Mouse (Mus musculus) layer of hippocampus, adult 8-10 months (tissue): ENCODE data around the gene Olfr681. TPM values are rescaled to one million over a fixed set of nuclear protein-coding genes. Genes with fewer than 3 reads are reported as not detected.
"Not testable (repeated sequence)": the region's sequence is repeated elsewhere in the genome, so short reads cannot be mapped to it uniquely, and the experiment has no call there.

Source experiments
- DNase-seq, 2 experiments: peaks; one replicate each; pipeline ENCODE4 v3.0.0; 2022; ENCODE audit warnings: low spot score in 2 of 2
- total RNA-seq, 4 experiments: library from RNA; stranded (reverse); gene quantifications; 2 replicates each; pipeline ENCODE4 v1.2.4; 2022

Gene Olfr681
- total RNA-seq = not detected

- no peak for DNase-seq
Measured at GRCm38 (mm10) chr7:105116536-105116935, at the start of gene Olfr681. Olfr681 (plus strand) TSS chr7:105116836.

- no peak for DNase-seq
Measured at GRCm38 (mm10) chr7:105080905-105081304, 35.7 kb upstream of the Olfr681 start, which contains the start of gene Olfr679. Olfr679 (plus strand) TSS chr7:105081205.

GRCm38 (mm10) chr7:105092717-105093116 lies 23.9 kb upstream of the Olfr681 start, which contains the start of gene Olfr680-ps1:
Olfr680-ps1 (minus strand) TSS chr7:105092817.
- DNase-seq = not testable (repeated sequence)

- DNase-seq = no peak
Measured at GRCm38 (mm10) chr7:105141275-105141674, 24.6 kb downstream of the Olfr681 start.

GRCm38 (mm10) chr7:105146912-105147311 lies 30.3 kb downstream of the Olfr681 start, which contains the start of gene Olfr683:
Olfr683 (minus strand) TSS chr7:105147012.
- no peak for DNase-seq

- no peak for DNase-seq
Measured at GRCm38 (mm10) chr7:105163553-105163952, 46.9 kb downstream of the Olfr681 start, which contains the start of gene Olfr684. Olfr684 (minus strand) TSS chr7:105163653.

GRCm38 (mm10) chr7:105170773-105171172 lies 54.1 kb downstream of the Olfr681 start:
- DNase-seq = peak; percentile 9 to 11

Other genes with a start within 250 kb of the Olfr681 start
- not detected for gene Olfr665, start 238.8 kb upstream of the Olfr681 start, total RNA-seq
- not detected for gene Olfr666, start 220.9 kb upstream of the Olfr681 start, total RNA-seq
- not detected for gene Olfr667, start 195.4 kb upstream of the Olfr681 start, total RNA-seq
- not detected for gene Olfr668, start 188.8 kb upstream of the Olfr681 start, total RNA-seq
- gene Olfr669, start 182.6 kb upstream of the Olfr681 start, total RNA-seq = not detected
- gene Olfr670, start 154.2 kb upstream of the Olfr681 start, total RNA-seq = not detected
- not detected for gene Olfr671, start 137.7 kb upstream of the Olfr681 start, total RNA-seq
- not detected for gene Olfr672, start 114.8 kb upstream of the Olfr681 start, total RNA-seq
- not detected for gene Olfr675, start 88.4 kb upstream of the Olfr681 start, total RNA-seq
- gene Olfr676, start 84.1 kb upstream of the Olfr681 start, total RNA-seq = not detected
- not detected for gene Olfr677, start 65.5 kb upstream of the Olfr681 start, total RNA-seq
- not detected for gene Olfr678, start 52.4 kb upstream of the Olfr681 start, total RNA-seq
- not detected for gene Olfr679, start 35.6 kb upstream of the Olfr681 start, total RNA-seq
- not detected for gene Olfr680-ps1, start 24.0 kb upstream of the Olfr681 start, total RNA-seq
- not detected for gene Olfr683, start 30.2 kb downstream of the Olfr681 start, total RNA-seq
- not detected for gene Olfr684, start 46.8 kb downstream of the Olfr681 start, total RNA-seq
- not detected for gene Olfr685, start 69.2 kb downstream of the Olfr681 start, total RNA-seq
- not detected for gene Olfr686, start 90.6 kb downstream of the Olfr681 start, total RNA-seq
- not detected for gene Olfr688, start 171.3 kb downstream of the Olfr681 start, total RNA-seq
- not detected for gene Olfr689, start 194.3 kb downstream of the Olfr681 start, total RNA-seq
- 1 to 10 TPM in 1 of 4 experiments, under 1 TPM in 3; 0.39 to 2.0 (median 0.68) TPM for gene Olfr690, start 217.3 kb downstream of the Olfr681 start, total RNA-seq
- 1 to 10 TPM in 1 of 4 experiments, under 1 TPM in 3; 0.31 to 1.0 (median 0.62) TPM for gene Olfr691, start 225.4 kb downstream of the Olfr681 start, total RNA-seq